Mouse (Mus musculus) embryonic facial prominence, embryonic 11.5 days (tissue): ENCODE measurements at regions not wholly inside any gene's neighbourhood (a gene's known extent, or its start where the extent isn't known, plus 50 kb on each side); places are given as distances from the start of the nearest gene placed in this dataset.
A peak's percentile ranks its signal among the peaks of the same experiment; 100 is the strongest.

Experiments used
- ATAC-seq: fragments of 200-750 bp; cut with Nextera tagmentation; replicated peaks from 2 replicates; pipeline ENCODE4 v1.8.0; 2017; ENCODE audit warnings: low read depth; ENCODE audit not compliant: insufficient number of reproducible peaks, low FRiP score, low TSS enrichment
- DNase-seq: peaks from one replicate; pipeline ENCODE4 v3.0.0-alpha.2; 2015; ENCODE audit warnings: low spot score
- H3K27ac ChIP-seq: fragments of 300-500 bp; sonication (generic); replicated peaks from 2 replicates; pipeline ENCODE4 v1.5.1; 2014; ENCODE audit warnings: mild to moderate bottlenecking, low read depth, low read length, control low read depth
- H3K27me3 ChIP-seq: fragments of 300-500 bp; sonication (generic); 2 replicates; pipeline ENCODE4 v1.6.1; 2014; ENCODE audit warnings: mild to moderate bottlenecking, low read length, moderate library complexity, mixed read lengths; ENCODE audit not compliant: control insufficient read depth, insufficient read depth
- H3K36me3 ChIP-seq: fragments of 300-500 bp; sonication (generic); replicated peaks from 2 replicates; pipeline ENCODE4 v1.6.1; 2014; ENCODE audit warnings: low read depth, mild to moderate bottlenecking, low read length, moderate library complexity, mixed read lengths; ENCODE audit not compliant: control insufficient read depth, insufficient read depth
- H3K4me1 ChIP-seq: fragments of 300-500 bp; sonication (generic); 2 replicates; pipeline ENCODE4 v1.6.1; 2014; ENCODE audit warnings: low read length, mixed read lengths; ENCODE audit not compliant: control insufficient read depth, insufficient read depth
- H3K4me2 ChIP-seq: fragments of 300-500 bp; sonication (generic); 2 replicates; pipeline ENCODE4 v1.6.1; 2014; ENCODE audit warnings: low read depth, mild to moderate bottlenecking, control low read depth, low read length, moderate library complexity
- H3K4me3 ChIP-seq: fragments of 300-500 bp; sonication (generic); 2 replicates; pipeline ENCODE4 v1.5.1; 2014; ENCODE audit warnings: low read depth, low read length, control low read depth
- H3K9ac ChIP-seq: fragments of 300-500 bp; sonication (generic); replicated peaks from 2 replicates; pipeline ENCODE4 v1.6.1; 2014; ENCODE audit warnings: mild to moderate bottlenecking, control low read depth, low read length
- H3K9me3 ChIP-seq: fragments of 300-500 bp; sonication (generic); replicated peaks from 2 replicates; pipeline ENCODE4 v1.6.1; 2016; ENCODE audit warnings: mild to moderate bottlenecking, low read length, inconsistent platforms, mixed read lengths; ENCODE audit not compliant: control insufficient read depth
- WGBS: fragments of 180-500 bp; shearing (Covaris S2); extraction: QIAGEN DNeasy Blood & Tissue Kit; methylation state at CpG from one replicate; pipeline ENCODE4 v1.1.7; 2014; 5-methylcytosine and 5-hydroxymethylcytosine counted together

DNA sequence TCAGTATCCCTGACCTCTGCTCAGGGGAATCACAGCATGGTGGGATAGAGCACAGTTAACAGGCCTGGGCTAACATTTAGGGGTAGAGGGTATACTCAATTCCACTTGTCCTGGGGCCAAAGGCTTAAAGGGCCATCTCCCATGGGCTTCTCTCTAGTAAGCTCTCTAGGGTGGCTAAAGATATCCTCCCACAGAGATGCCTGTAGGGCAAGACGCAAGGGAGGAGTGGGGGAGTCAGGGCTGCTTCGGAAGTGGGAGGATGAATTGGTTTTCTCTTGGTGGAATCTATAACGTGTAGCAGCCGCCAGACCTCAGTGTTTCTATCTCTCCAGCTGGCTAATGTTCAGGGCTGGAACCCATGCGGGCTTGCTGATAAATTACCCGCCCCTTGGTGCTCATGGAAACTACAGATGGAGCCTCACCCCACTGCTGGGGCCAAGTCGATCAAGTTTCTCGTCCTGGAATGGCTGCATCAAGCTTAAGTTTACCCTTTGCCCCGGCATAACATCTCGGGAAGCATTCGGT is 275.0 kb downstream of the Ajap1 start:
- ATAC-seq (no peak), DNase-seq (no peak)
- Histone ChIP-seq H3K4me1 (no peaks in the 10 kb centered on the region; the same call in 1 of the 2 replicates), H3K27me3 (no peaks in the 10 kb centered on the region), H3K36me3 (no peaks in the 10 kb centered on the region), H3K9me3 (no peaks in the 10 kb centered on the region), H3K9ac (no peak overlapping the region), H3K4me2 (no peak overlapping the region), H3K4me3 (no peak overlapping the region), H3K27ac (no peak overlapping the region)
- WGBS: 60% methylated on average over 11 of the region's 11 CpGs

DNA sequence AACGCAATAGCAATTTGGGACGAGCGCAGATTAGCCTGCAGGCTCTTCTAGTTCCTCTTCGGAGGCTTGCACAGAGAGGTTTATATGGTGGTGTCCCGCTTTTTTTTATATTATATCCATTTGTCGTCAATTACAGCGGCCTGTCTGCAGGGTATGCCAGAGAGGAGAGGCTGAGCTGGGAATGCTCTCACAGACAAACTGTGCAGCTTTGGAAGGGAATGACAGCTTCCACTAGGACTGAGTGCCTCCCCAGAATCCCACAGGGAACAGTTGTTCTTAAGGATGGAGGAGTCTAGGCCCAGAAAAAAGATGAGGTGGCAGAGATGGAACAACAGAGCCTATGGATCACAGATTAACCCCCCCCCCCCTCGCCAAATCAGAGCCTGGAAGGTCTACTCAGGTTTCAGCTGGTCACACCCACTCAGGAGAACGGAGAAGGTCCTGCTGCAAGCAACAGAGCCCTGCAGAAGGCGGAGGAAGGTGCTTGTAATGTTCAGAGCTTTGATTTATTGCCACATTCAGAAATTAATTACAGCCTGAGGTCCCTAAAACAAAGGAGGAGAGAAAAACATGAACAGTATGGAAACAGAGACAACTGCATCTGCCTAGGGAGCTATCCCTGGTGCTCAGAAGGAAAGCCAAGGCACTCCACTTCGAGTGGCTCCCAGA is 275.7 kb downstream of the Ajap1 start:
- 52% methylated on average over 11 of the region's 11 CpGs for WGBS
- no peak for DNase-seq
- H3K9ac ChIP-seq: no peak overlapping the region
- H3K9me3 ChIP-seq: no peaks in the 10 kb centered on the region
- no peak overlapping the region for H3K4me2 ChIP-seq
- H3K27me3 ChIP-seq: no peaks in the 10 kb centered on the region
- H3K4me3 ChIP-seq: no peak overlapping the region
- H3K27ac ChIP-seq: no peak overlapping the region
- H3K36me3 ChIP-seq: no peaks in the 10 kb centered on the region
- no peaks in the 10 kb centered on the region; the same call in 1 of the 2 replicates for H3K4me1 ChIP-seq
- ATAC-seq: no peak

- no peak overlapping the region for H3K9ac ChIP-seq
- WGBS: 66% methylated on average over 7 of the region's 7 CpGs
- H3K4me1 ChIP-seq: no peaks in the 10 kb centered on the region; the same call in 1 of the 2 replicates
- H3K27me3 ChIP-seq: no peaks in the 10 kb centered on the region
- no peak for DNase-seq
- no peak overlapping the region for H3K4me2 ChIP-seq
- H3K36me3 ChIP-seq: no peaks in the 10 kb centered on the region
- ATAC-seq: no peak
- no peak overlapping the region for H3K27ac ChIP-seq
- H3K9me3 ChIP-seq: no peaks in the 10 kb centered on the region
- no peak overlapping the region for H3K4me3 ChIP-seq
Observed at GRCm38 (mm10) chr4:153204764-153205163, 277.8 kb downstream of the Ajap1 start.

DNA sequence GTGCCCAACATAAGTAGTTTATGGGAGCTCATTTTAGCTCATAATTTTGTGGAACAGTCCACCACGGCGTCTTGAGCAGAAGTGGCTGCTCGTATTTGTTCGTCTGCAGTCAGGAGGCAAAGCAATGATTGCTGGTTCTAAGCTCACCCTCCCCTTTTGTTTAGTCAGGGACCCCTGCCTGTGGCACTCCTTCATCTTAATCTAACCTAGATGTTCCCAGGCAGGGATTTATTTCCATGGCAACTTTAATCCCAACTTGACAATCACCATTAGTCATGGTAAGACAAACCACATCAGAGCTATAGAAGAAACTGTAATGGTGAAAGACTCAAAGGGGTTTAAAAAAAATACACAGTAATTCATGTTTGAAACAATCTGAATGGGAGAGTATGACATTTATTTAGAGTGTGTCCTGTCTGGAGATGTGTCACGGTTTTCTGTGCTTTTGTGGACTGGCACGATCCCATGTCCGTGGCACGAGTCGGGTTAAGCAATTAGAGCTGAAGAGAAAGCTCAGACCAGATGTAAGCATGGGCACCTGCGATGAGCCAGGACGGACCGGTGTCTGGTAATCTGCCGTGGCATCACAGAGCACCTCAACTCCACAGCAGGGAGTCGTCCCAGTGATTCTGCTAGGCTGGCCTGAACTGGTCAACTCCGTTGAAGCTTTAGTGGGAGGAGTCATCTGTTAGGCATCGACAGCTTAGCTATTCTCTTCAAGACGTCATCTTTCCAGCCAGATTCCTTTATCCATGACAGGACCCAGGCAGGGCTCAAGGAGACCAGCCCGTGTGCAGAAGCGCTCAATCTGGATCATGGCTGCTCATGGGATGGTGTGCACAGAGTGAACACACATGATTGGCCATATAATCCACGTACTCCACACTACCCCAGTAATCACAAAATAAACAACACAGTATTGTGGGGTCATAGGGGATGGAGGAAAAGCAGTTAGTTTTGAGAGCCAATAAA is 281.5 kb downstream of the Ajap1 start:
- 71% methylated on average over 20 of the region's 20 CpGs for WGBS
- ATAC-seq (no peak), DNase-seq (no peak)
- Histone ChIP-seq H3K4me2 (no peak overlapping the region), H3K4me1 (no peaks in the 10 kb centered on the region), H3K36me3 (no peaks in the 10 kb centered on the region), H3K27me3 (no peaks in the 10 kb centered on the region), H3K9ac (no peak overlapping the region), H3K9me3 (no peaks in the 10 kb centered on the region), H3K27ac (no peak overlapping the region), H3K4me3 (no peak overlapping the region)

DNA sequence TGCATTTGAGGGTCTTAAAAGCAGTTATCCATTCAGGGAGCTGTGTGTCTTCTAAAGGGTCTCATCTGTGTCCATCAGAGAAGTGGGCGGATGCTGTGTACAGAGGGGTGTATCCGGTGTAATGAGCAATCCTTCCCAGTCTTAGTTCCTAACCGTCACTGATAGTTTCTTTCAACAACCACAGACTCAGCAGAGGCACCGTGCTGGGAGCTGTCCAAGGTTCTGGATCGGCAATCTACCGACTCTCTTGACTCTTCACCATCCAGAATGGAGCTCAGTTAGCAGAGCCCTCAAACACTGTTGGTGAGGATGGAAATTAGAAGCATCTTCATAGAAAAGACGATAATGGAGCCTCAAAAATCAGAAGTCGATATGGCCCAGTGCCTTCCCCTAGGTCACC is 293.1 kb downstream of the Ajap1 start:
- H3K27me3 ChIP-seq: no peaks in the 10 kb centered on the region
- H3K36me3 ChIP-seq: no peaks in the 10 kb centered on the region
- no peaks in the 10 kb centered on the region for H3K4me1 ChIP-seq
- H3K9me3 ChIP-seq: no peaks in the 10 kb centered on the region
- no peak overlapping the region for H3K27ac ChIP-seq
- H3K9ac ChIP-seq: no peak overlapping the region
- no peak overlapping the region for H3K4me3 ChIP-seq
- WGBS: 8% methylated on average over 8 of the region's 8 CpGs
- ATAC-seq: 0 out of 2 replicates have a peak, but pooled peaks have one; percentile 29
- peak; percentile 87 for DNase-seq
- no peak overlapping the region for H3K4me2 ChIP-seq

DNA sequence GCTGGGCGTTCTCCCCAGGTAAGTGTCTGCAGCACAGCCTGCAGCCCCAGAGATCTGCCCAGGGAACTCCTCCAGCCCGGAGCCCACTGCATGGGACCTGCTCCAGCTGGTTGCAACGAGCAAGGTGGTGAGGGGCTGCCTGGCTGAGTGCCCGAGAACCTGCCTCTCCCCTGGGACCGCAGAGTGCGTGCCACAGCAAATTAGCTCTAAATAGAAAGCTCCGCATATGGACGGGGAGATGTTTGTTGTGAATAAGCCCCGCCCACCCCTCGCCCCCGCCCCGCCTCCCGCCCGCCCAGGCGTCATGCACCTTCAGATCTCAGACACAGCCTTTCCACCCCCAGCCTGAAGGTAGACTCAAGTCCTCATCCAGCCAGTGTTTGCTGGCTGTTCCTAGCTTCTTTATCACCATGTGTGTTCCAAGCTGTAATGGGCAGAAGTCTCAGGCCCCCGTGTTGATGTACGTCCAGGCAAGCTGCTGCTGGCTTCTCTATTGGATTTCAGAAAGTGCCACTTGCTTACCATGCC is 294.0 kb downstream of the Ajap1 start:
- WGBS: 1% methylated on average over 17 of the region's 17 CpGs
- no peaks in the 10 kb centered on the region for H3K36me3 ChIP-seq
- no peaks in the 10 kb centered on the region for H3K27me3 ChIP-seq
- no peak overlapping the region for H3K9ac ChIP-seq
- no peaks in the 10 kb centered on the region for H3K9me3 ChIP-seq
- no peaks in the 10 kb centered on the region for H3K4me1 ChIP-seq
- DNase-seq (peak; percentile 13), ATAC-seq (0 out of 2 replicates have a peak, but pooled peaks have one; percentile 34)
- no peak overlapping the region for H3K27ac ChIP-seq
- H3K4me2 ChIP-seq: peak overlapping the region; percentile 13; the same call in 1 of the 2 replicates
- no peak overlapping the region for H3K4me3 ChIP-seq

DNA sequence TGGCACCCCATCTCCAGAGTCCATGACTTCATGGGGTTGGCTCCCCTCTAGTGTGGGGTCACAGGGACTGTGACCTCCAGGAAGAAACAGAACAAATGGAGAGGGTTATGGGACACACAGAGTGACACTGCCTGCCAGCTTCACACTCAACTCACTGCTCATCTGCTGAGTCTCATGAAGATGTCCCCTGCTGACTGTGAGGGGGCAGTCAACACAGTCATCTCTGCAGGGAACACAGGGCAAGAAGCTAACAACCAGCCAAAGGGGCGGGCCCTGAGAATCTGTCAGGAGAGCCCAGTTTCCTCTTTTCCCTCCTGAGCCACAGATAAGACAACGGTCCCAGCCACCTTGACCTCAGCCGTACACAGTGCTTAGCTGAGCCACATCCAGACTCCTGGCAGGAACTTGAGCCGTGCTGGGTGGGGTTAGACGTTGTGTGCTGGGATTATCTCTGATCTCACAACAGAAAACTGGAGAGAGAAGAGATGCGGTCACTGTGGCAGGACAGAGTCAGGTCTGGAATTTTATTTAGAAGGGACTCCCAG is 294.6 kb downstream of the Ajap1 start:
- H3K27me3 ChIP-seq: no peaks in the 10 kb centered on the region

More for the DNA sequence above, 294.6 kb downstream of the Ajap1 start:
- 2% methylated on average over 6 of the region's 6 CpGs for WGBS
- no peaks in the 10 kb centered on the region for H3K9me3 ChIP-seq
- no peak overlapping the region; the same call in 1 of the 2 replicates for H3K4me2 ChIP-seq
- ATAC-seq: no peak
- no peaks in the 10 kb centered on the region for H3K4me1 ChIP-seq
- H3K9ac ChIP-seq: no peak overlapping the region
- H3K36me3 ChIP-seq: no peaks in the 10 kb centered on the region
- H3K4me3 ChIP-seq: no peak overlapping the region
- H3K27ac ChIP-seq: no peak overlapping the region
- DNase-seq: no peak
